Mouse (Mus musculus) layer of hippocampus, adult 11-12 months (tissue): ENCODE data around the gene Olfr519.

Source experiments
- DNase-seq: peaks from one replicate; pipeline ENCODE4 v3.0.0; 2022; ENCODE audit warnings: low spot score

Gene Olfr519

DNA sequence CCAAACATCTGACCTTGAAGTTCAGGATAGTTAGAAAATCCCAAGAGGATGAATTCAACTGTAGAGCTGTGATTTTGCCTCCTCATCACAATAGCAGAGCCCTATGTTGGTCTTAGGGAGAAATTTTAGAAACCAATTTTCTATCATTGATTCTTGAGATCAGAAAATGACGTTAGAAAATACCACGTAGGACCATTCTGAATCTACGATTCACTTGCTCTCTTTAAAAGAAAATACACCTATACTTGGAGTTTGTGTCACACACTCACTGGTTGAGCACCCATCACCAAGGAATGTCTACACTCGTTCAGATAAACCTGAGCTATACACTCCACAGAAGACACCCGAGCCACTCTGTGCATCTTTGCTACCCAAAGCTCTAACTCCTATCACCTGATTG, at the start of gene Olfr519:
Gene Olfr519, minus strand, starts transcription at position 101 of the 400 bp plus-strand sequence.
- DNase-seq = no peak

DNA sequence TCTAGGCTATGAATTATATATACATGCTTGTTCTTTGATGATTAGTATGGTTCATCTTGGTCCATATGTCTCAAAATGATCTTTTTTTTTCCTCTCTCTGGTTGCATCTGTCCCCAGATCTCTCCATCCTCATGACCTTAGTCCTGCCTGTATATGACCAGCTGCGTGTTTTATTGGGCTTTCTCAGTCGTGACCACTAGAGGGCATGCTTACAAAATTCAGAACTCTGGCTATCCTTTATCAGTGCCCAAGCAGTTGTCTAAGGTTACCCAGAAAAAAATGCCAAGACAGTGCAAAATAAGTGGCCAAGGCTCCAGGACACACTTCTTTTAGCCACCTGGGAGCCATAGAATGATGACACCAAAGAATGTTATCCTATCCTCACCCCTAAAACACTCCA, 49.8 kb upstream of the Olfr519 start:
- peak; percentile 67 for DNase-seq

DNA sequence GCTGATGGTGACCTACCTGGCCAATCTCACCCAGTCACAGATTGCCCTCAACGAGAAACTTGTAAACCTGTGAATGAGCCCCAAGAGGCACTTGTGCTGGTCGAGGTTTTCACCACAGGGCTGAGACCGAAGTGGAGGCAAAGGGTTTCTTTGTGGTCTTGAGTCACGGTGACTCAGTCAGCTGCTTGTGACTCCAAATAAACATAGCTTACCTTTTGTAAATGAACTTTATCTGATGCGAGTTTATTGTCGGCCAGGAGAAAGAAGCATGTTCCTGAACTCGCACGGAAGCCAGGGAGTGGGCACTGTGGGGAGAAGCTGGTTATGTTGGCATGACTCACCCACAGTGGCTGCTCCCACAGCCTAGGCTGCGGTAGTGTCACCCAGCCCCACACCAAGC, 47.2 kb upstream of the Olfr519 start:
- DNase-seq = no peak

DNA sequence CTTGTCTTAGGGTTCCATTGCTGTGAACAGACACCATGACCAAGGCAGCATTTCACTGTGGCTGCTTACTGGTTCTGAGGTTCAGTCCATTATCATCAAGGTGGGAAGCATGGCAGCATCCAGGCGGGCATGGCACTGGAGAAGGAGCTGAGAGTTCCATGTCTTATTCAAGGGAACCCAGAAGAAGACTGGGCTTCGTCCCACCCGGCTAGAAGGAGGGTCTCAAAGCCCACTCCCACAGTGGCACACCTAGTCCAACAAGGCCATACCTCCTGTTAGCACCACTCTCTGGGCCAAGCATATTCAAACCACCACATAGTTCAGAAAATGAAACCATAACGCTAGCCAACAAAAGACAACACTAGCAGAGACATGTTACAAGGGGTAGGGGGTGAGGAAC, 42.4 kb upstream of the Olfr519 start:
- no peak for DNase-seq

DNA sequence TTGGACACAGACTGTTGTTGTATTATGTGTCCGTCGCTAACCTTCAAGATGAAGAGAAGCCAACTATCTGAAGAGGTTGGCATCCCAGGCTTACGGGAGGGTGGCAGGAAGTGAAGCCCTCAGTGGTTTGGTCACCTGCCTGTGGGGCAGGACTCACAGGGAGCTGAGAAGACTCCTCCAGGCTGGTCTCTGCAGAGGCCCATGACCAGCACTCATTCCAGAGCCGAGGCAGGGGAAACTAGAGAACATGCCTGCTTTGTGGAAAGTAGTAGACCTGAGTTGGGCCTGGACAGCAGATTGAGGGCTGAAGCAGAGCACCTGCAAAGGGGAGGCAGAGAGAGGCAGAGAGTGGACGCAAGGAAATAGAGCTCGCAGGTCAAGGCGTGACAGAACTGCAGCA, 41.2 kb upstream of the Olfr519 start:
- no peak for DNase-seq

DNA sequence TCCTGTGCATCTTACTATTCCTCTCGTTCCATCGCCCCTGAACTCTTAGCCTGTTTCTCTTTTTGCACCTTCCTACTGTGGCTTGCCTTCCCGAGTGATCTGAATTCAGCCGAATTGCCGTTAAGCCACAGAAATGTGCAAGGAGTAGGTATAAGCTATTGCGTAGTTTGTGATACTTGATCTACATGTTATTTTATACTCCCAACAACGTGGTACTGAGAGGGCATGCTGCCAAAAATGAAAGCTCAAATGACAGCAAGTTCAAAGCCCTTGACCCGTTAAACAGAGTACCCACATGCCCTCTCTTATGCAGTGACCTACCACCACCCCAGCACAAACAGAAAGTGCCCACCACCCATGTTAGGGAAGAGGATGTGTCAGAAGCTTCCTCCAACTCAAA, 40.6 kb upstream of the Olfr519 start:
- DNase-seq = no peak

DNA sequence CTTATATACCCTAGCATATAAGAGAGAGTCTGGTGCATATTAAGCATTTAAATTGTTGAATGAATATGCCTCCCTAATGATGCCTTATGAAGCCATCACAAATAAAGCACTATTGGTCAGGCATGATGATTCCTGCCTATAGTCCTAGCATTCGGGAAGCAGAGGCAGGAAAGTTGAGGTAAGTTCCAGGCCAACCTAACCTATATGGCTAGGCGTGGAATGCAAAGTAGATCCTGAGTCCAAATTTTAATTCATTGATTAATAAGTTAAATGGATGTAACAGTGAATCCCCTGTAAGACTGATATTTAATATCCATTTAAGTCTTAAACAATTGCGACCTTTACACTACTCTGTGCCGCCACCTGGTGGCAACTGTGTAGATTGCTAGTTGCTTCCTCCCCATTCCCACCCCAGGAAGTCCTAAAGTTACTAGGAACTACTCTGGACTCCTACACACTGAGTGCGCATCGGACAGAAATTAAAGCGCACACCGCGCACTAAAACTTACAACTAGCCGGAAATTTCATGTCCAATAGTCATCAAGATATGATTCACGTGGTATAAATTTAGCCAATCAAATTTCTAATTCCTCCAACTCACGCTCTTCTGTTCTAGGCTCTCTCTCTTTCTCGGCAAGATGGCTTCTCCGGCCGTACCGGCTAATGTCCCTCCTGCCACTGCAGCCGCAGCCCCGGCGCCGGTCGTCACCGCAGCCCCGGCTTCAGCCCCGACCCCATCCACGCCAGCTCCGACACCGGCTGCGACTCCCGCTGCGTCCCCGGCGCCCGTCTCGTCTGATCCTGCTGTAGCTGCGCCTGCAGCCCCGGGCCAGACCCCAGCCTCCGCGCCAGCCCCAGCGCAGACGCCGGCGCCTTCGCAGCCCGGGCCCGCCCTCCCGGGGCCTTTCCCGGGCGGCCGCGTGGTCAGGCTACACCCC, 39.8 kb upstream of the Olfr519 start, which contains the start of gene Eif3f:
Gene Eif3f, plus strand, starts transcription at position 624 of the 938 bp plus-strand sequence.
- peak; percentile 97 for DNase-seq

DNA sequence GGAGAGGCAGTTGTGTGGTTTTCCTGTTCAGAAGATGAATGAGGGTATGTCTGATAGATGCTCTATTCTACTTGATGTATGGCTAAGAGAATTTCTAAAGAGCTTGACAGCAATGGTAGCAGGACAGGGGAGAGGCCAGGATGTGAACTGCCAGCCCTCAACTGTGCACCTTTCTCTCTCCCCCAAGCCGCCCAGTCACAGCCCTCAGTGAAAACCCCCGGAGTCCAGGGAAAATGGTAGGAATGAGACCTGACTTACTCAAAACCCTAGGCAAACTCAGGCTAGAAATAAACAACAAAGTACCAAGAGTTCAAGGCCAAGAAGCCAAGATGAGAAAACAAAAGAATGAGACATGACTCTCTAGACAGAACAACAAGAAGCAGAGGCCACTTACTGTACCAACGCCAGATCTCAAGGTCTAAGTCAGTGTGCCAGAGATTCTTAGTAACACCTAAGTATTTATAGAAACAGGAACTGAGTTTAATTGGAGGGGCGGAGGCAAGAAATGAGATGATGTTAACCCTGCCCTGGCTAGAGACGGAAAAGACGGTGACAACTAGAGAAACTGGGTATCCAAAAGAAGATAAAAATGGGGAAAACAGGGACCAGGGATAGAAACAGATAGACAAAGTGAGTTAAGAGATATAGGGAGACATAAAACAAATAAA, 35.6 kb upstream of the Olfr519 start, which contains the start of gene Nlrp10:
Gene Nlrp10, minus strand, starts transcription at position 453 of the 668 bp plus-strand sequence.
- no peak for DNase-seq

DNA sequence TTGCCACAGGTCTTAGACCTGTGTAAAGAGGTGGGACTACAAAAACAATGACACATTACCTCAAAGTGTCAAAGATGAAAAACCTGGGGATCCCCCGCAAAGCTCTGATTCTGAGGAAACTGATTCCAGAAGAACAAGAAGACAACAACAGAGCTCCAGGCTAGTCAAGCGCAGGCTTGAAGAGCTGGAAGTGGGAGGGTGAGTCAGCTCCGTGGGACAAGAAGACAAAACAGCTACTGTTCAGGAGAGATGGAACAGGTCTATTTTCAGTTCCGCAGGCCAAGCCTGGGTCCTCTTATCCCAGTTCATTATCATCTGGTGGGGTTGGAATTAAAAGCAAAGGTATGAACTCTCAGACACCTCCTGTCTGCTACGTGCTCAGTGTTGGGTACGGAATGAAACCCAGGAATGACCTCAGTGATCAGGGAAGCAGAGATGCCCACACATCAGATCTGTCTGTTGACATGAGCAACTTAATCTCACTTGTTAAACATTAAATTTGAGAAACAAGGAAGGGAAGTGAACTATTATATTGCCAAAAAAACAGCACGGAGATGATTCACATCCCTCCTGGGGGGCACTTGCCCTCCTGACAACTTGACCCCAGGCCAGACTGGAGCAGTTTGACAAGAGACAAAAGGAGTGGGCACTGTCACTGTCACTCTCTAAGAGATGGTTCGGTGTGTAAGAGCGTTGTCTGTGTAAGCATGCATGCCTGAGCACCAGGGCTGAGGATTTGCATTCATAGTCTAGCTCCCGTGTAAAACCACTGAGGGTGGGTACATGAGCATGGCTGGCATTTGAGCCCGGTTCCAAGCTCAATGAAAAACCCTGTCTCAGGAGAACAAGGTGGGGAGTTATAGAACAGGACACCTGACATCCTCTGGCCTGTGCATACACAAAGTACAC, 34.3 kb upstream of the Olfr519 start:
- DNase-seq = no peak

DNA sequence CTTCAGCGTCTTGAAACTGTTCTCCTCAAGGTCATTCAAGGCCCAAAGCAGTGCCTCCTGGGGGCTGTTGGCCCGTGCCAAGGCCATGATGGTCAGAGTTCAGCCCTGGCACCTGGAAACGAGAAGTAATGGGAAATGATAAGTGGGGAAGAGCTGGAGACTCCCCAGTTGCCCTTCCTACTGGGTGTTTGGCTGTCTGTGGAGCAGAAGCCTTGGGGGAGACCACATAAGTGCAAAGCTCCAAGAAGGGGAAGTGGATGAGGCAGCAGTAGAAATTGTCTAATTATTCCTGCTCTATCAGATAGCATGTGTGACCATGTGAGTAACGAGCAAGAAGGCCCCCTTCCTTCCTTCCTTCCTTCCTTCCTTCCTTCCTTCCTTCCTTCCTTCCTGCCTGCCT, 32.8 kb upstream of the Olfr519 start:
- DNase-seq = no peak

DNA sequence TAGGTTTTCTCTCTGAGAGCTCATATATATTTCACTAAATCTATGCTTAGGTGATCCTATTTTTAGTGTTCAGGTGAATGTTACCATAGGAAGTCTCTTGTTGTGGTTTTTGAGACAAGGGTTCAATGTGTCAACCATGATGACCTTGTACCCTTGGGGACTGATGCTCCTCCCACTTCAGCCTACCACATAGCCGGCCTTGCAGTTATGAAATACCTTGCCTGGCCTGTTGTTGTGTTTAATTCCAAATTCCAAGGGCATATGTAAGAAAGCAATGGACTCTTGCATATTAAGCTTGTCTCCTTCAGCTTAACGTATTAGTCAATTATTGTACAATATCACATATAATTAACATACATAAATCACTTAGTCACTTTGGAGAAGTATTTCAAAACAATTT, 9.7 kb upstream of the Olfr519 start:
- DNase-seq = no peak

DNA sequence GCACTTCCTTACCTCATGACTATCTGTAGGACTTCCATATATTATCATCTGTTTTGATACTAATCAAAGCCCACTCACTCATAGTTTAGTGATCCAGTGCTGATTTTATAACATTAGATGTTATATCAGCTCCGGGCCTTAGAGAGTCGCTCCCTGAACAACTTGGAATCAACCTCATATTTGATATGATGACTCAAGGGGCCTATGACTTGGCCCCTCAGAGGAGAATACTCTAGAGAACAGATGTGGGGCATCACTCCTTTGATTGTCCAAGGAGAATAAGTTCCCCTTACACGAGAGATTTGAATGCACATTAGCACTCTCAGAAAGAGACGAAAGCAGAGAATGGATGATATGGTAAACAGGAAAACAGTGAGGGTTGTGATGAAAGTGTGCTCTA, 9.3 kb downstream of the Olfr519 start, which contains the start of gene Olfr518:
Gene Olfr518, minus strand, starts transcription at position 101 of the 400 bp plus-strand sequence.
- DNase-seq = no peak

DNA sequence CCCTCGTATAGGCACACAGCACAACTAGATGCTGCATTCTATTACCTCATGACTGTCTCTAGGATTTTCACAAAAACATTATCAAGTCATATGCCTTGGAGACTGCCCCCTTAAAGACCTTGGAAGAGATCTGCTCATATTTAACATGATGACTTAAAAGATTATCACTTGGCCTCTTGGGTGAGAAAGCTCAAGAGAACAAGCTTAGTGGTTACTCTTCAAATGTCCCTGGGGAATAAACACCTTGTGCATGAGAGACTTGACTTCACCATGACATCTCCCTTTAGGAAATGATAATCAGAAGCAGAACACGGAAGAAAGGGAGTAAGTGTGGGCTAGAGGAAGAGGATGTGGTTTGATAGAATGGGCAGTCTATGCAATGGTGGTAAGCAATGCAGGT, 21.9 kb downstream of the Olfr519 start, which contains the start of gene Olfr517:
Gene Olfr517, minus strand, starts transcription at position 101 of the 400 bp plus-strand sequence.
- DNase-seq = no peak

DNA sequence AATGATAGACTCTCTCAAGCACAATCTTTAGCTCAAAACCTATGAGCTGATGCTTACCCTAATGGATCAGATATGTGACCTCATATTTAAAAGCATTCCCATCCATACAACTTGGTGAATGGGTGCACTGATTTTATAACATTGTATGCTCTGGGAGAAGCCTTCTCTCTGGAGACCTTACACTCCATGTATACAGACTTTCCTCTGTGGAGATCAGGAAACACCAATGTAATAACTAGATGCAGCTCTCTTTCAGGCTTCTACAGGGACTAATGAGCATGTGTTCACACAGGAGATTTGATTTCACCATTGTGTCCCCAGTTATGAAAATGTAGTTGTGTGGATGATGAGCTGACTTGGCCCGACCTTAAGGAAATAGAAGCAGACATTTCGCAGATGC, 43.8 kb downstream of the Olfr519 start, which contains the start of gene Olfr516:
Gene Olfr516, minus strand, starts transcription at position 101 of the 400 bp plus-strand sequence.
- DNase-seq = no peak
